Mouse (Mus musculus) liver, embryonic 14.5 days (tissue): Measurements from ENCODE around the gene Ube3b. TPM values are rescaled to one million over a fixed set of nuclear protein-coding genes. Genes with fewer than 3 reads are reported as not detected.

ENCODE experiments used
- ATAC-seq: fragments of 200-750 bp; cut with Nextera tagmentation; 2 replicates; pipeline ENCODE4 v1.8.0; 2017; ENCODE audit warnings: moderate number of reproducible peaks, mild to moderate bottlenecking, moderate library complexity; ENCODE audit not compliant: insufficient read depth
- DNase-seq, 3 experiments: peaks; one replicate each; pipeline ENCODE4 v3.0.0-alpha.2; 2012 to 2013; ENCODE audit warnings: low read depth in 3 of 3, low spot score in 3 of 3
- H3K27ac ChIP-seq: fragments of 300-500 bp; sonication (generic); 2 replicates; pipeline ENCODE4 v1.5.1; 2014; ENCODE audit warnings: moderate library complexity, mild to moderate bottlenecking, control low read depth, inconsistent platforms
- H3K27me3 ChIP-seq: fragments of 300-500 bp; sonication (generic); 2 replicates; pipeline ENCODE4 v1.6.1; 2014; ENCODE audit warnings: mild to moderate bottlenecking, low read length, moderate library complexity; ENCODE audit not compliant: control insufficient read depth, insufficient read depth
- H3K36me3 ChIP-seq: fragments of 300-500 bp; sonication (generic); replicated peaks from 2 replicates; pipeline ENCODE4 v1.6.1; 2014; ENCODE audit warnings: low read depth; ENCODE audit not compliant: control insufficient read depth, insufficient read depth
- H3K4me1 ChIP-seq, 2 experiments: fragments of 200-500 bp in 1 of 2; fragments of 300-500 bp in 1 of 2; sonication (generic) in 1 of 2; replicated peaks; 2 replicates each; pipeline ENCODE4 v1.6.1; 2012 to 2014; ENCODE audit warnings: antibody characterized with exemption in 1 of 2, inconsistent platforms in 1 of 2, low read length in 1 of 2; ENCODE audit not compliant: control insufficient read depth in 2 of 2, insufficient read depth in 2 of 2
- H3K4me2 ChIP-seq: fragments of 300-500 bp; sonication (generic); 2 replicates; pipeline ENCODE4 v1.6.1; 2014; ENCODE audit warnings: low read depth, mild to moderate bottlenecking, control low read depth, moderate library complexity
- H3K4me3 ChIP-seq, 2 experiments: fragments of 200-500 bp in 1 of 2; fragments of 300-500 bp in 1 of 2; sonication (generic) in 1 of 2; 2 replicates each; pipeline ENCODE4 v1.5.1; 2012 to 2014; ENCODE audit warnings: low read depth in 2 of 2, low read length in 2 of 2, mild to moderate bottlenecking in 2 of 2, control low read depth in 1 of 2, inconsistent platforms in 1 of 2, moderate library complexity in 1 of 2; ENCODE audit not compliant: insufficient read depth in 1 of 2
- H3K9ac ChIP-seq: fragments of 300-500 bp; sonication (generic); replicated peaks from 2 replicates; pipeline ENCODE4 v1.6.1; 2014; ENCODE audit warnings: mild to moderate bottlenecking, control low read depth, moderate library complexity
- H3K9me3 ChIP-seq: fragments of 300-500 bp; sonication (generic); 2 replicates; pipeline ENCODE4 v1.6.1; 2016; ENCODE audit warnings: low read length, mixed read lengths; ENCODE audit not compliant: control insufficient read depth
- CTCF ChIP-seq: IDR thresholded peaks from 2 replicates; pipeline ENCODE4 v1.5.1; 2016; ENCODE audit warnings: antibody characterized with exemption, low read depth, control low read depth
- EP300 ChIP-seq: IDR thresholded peaks from 2 replicates; pipeline ENCODE4 v1.6.1; 2016; ENCODE audit warnings: antibody characterized with exemption, low read depth
- WGBS: fragments of 180-500 bp; shearing (Covaris S2); extraction: QIAGEN DNeasy Blood & Tissue Kit; methylation state at CpG from one replicate; pipeline ENCODE4 v1.1.7; 2014; ENCODE audit not compliant: insufficient replicate concordance; 5-methylcytosine and 5-hydroxymethylcytosine counted together
- polyA plus RNA-seq, 2 experiments: library from polyadenylated mRNA; depleted of rRNA in 1 of 2; stranded (reverse) in 1 of 2; unstranded in 1 of 2; fragments of >200 nt; fragmentation: Nextera tagmentation in 1 of 2; extraction: Ambion mirVana in 1 of 2; gene quantifications; 2 replicates each; pipeline versions ENCODE4 v1.2.1 to v1.2.3; 2012 to 2014

Ube3b gene
- polyA plus RNA-seq, 2 experiments, result 12.9 to 14.6 TPM

DNA sequence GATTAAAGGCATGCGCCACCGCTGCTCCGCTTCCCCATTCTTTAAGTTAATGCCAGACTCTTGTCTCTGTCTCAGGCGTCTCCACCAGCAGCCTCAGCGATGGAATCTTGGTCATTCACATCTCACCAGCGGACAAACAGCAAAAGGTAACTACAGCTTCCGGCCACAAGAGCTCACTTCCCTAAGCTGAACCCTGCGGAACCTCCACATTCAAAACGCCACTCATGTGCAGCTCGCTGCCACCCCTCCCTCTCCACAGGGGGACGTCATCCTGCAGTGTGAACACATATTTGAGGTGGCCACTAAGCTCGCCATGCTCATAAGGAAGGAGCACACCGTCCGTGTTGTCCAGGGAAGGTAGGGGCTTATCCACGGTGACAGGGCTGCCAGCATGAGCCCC is 19.4 kb upstream of the Ube3b start:
- Histone ChIP-seq H3K36me3 (peaks cover under 1% of the 10 kb centered on the region; the same call in 1 of the 2 replicates), H3K9me3 (no peaks in the 10 kb centered on the region), H3K27ac (no peak overlapping the region), H3K4me2 (no peak overlapping the region), H3K9ac (no peak overlapping the region), H3K4me3 (no peak overlapping the region), H3K27me3 (no peaks in the 10 kb centered on the region), H3K4me1 (0 out of 4 replicates have a peak, but pooled peaks cover 0 to 4% of the 10 kb centered on the region in 2 experiments)
- TF ChIP-seq CTCF, result no peak
- TF ChIP-seq EP300, result no peak
- DNase-seq, result no peak
- WGBS, result 52% methylated on average over 15 of the region's 15 CpGs
- no peak for ATAC-seq

DNA sequence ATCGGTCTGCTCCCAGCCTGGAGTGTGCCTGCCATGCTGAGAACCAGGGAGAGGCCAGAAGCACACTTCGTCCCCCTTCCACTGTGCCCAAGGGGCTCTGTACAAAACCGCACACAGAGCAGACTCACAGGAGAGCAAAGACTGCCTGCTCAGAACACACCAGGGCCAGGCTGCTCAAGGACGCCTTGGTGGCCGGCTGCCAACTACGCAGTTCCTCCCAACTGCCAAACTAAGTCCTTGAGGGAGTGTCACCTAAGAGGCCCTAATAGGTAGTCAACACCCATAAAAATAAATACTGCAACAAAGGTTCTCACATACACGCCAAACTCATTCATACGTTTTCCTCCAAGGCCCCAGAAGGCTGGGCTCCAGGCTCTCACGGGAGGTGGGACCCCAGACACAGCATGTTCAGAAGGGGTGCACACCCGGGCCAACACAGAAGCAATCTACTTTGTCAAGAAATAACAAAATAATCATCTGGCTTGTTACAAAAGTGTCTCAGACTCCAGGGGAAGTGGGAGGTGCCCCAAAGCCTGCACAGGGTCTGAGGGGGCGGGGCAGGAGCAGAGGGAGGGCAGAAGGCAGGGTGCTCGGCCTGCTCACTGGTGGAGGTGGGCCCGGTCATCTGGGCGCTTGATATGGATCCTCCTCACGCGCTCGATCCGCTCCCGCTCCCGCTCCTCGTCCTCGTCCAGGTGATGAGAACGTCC is 15.2 kb upstream of the Ube3b start:
- ATAC-seq (no peak), DNase-seq (no peak)
- no peak overlapping the region for H3K4me3 ChIP-seq
- 82% methylated on average over 23 of the region's 23 CpGs for WGBS
- no peak overlapping the region for H3K4me2 ChIP-seq
- TF ChIP-seq EP300 (no peak), CTCF (no peak)
- H3K36me3 ChIP-seq, result peaks cover 13% of the 10 kb centered on the region; the same call in 1 of the 2 replicates
- H3K9me3 ChIP-seq, result no peaks in the 10 kb centered on the region
- no peak overlapping the region for H3K9ac ChIP-seq
- no peaks in the 10 kb centered on the region for H3K4me1 ChIP-seq
- no peak overlapping the region for H3K27ac ChIP-seq
- H3K27me3 ChIP-seq, result no peaks in the 10 kb centered on the region

DNA sequence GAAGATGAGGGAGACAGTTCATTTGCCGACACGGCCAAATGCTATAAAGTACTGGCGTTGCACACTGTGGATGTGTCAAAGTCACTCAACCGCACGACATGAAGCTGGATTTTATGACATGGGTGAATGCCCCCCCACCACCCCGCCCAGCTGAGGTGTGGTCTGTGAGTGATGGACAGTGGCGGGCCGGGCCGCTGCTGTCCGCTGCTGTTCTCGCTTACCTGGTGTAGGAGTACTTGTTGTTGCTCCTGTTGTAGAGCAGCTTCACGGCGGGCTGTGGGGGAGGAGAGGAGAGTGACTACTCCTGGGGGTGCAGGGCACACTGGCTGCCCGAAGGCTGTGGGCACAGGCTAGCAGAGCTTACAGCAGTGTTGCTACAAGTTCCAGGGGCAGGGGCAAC is 12.3 kb upstream of the Ube3b start:
- no peak overlapping the region for H3K9ac ChIP-seq
- H3K36me3 ChIP-seq, result peaks cover 19% of the 10 kb centered on the region; the same call in 1 of the 2 replicates
- no peak for TF ChIP-seq EP300
- no peaks in the 10 kb centered on the region for H3K9me3 ChIP-seq
- 84% methylated on average over 14 of the region's 14 CpGs for WGBS
- H3K4me2 ChIP-seq, result no peak overlapping the region
- no peak overlapping the region for H3K4me3 ChIP-seq
- peaks cover 22% of the 10 kb centered on the region in 2 experiments for H3K4me1 ChIP-seq
- no peak for ATAC-seq
- no peak for DNase-seq
- H3K27ac ChIP-seq, result no peak overlapping the region
- H3K27me3 ChIP-seq, result no peaks in the 10 kb centered on the region

GRCm38 (mm10) chr5:114368803-114369496 is 11.5 kb upstream of the Ube3b start:
- H3K4me2 ChIP-seq, result no peak overlapping the region
- H3K9ac ChIP-seq, result no peak overlapping the region
- DNase-seq (no peak), ATAC-seq (no peak)
- H3K9me3 ChIP-seq, result no peaks in the 10 kb centered on the region
- H3K36me3 ChIP-seq, result peaks cover 22% of the 10 kb centered on the region
- WGBS, result 81% methylated on average over 16 of the region's 16 CpGs
- H3K4me1 ChIP-seq, result peaks cover 25 to 27% of the 10 kb centered on the region in 2 experiments
- H3K27ac ChIP-seq, result no peak overlapping the region
- TF ChIP-seq EP300, result no peak
- TF ChIP-seq CTCF, result no peak
- H3K27me3 ChIP-seq, result no peaks in the 10 kb centered on the region
- H3K4me3 ChIP-seq, result no peak overlapping the region

DNA sequence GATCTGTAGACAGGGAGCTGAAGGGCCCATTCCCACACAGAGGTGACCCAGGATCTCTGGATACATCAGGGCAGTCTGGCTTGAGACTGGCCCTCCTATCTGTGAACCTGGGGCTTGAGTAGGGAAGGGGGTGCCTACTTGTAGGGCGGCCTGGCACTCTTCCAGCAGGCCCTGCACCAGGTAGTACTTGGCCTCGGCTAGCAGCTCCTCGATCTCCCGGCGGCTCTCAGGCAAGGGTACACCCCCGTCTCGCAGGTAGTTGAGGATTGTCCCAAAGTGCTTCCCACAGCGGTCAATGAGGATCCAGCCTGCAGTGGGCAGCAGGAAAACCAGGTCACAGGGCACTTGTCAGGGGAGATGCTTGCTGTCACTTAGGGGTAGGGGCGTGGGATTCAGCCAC is 10.5 kb upstream of the Ube3b start:
- no peak for ATAC-seq
- Histone ChIP-seq H3K27ac (no peak overlapping the region), H3K4me3 (no peak overlapping the region), H3K4me1 (peaks cover 35 to 37% of the 10 kb centered on the region in 2 experiments), H3K27me3 (no peaks in the 10 kb centered on the region), H3K4me2 (no peak overlapping the region), H3K9me3 (no peaks in the 10 kb centered on the region), H3K9ac (no peak overlapping the region), H3K36me3 (peaks cover 22% of the 10 kb centered on the region)
- 77% methylated on average over 9 of the region's 9 CpGs for WGBS
- TF ChIP-seq EP300, result no peak
- TF ChIP-seq CTCF, result no peak
- DNase-seq, result no peak
